Mouse (Mus musculus): ENCODE measurements around the gene Pank2. TPM values are rescaled to one million over a fixed set of nuclear protein-coding genes. Genes with fewer than 3 reads are reported as not detected.
"Not testable (repeated sequence)": the region's sequence is repeated elsewhere in the genome, so short reads cannot be mapped to it uniquely, and the experiment has no call there.

Pank2 gene
- polyA plus RNA-seq, 1 experiment = 19.7 TPM

GRCm38 (mm10) chr2:131307391-131307790 lies 45.1 kb downstream of the Pank2 start:
- TF ChIP-seq CTCF (IDR thresholded peaks at IDR 0.05; ENCODE audit: control insufficient read depth, insufficient read depth, insufficient replicate concordance, low read depth, low read length) (no peak), POLR2A (IDR thresholded peaks at IDR 0.05; ENCODE audit: control insufficient read depth, low read depth, low read length) (no peak)
- no peak overlapping the region for H3K27ac ChIP-seq (ENCODE audit: control insufficient read depth, insufficient read depth, low read depth, low read length)
- no peaks in the 10 kb centered on the region; the same call in 1 of the 2 replicates for H3K36me3 ChIP-seq (ENCODE audit: control insufficient read depth, insufficient read depth, low read length)

GRCm38 (mm10) chr2:131307822-131308221 lies 45.5 kb downstream of the Pank2 start:
- Histone ChIP-seq H3K36me3 (ENCODE audit: control insufficient read depth, insufficient read depth, low read length) (no peaks in the 10 kb centered on the region; the same call in 1 of the 2 replicates), H3K4me3 (ENCODE audit: control insufficient read depth, low read depth, low read length) (no peak overlapping the region), H3K4me1 (ENCODE audit: control insufficient read depth, insufficient read depth, low read length) (no peaks in the 10 kb centered on the region), H3K27me3 (ENCODE audit: control insufficient read depth, insufficient read depth, low read length) (no peaks in the 10 kb centered on the region), H3K27ac (ENCODE audit: control insufficient read depth, insufficient read depth, low read depth, low read length) (no peak overlapping the region)
- TF ChIP-seq CTCF (IDR thresholded peaks at IDR 0.05; ENCODE audit: control insufficient read depth, insufficient read depth, insufficient replicate concordance, low read depth, low read length) = no peak
- TF ChIP-seq POLR2A (IDR thresholded peaks at IDR 0.05; ENCODE audit: control insufficient read depth, low read depth, low read length) = no peak

More at GRCm38 (mm10) chr2:131307391-131307790, 45.1 kb downstream of the Pank2 start:
- no peaks in the 10 kb centered on the region for H3K27me3 ChIP-seq (ENCODE audit: control insufficient read depth, insufficient read depth, low read length)
- H3K4me3 ChIP-seq (ENCODE audit: control insufficient read depth, low read depth, low read length) = no peak overlapping the region
- H3K4me1 ChIP-seq (ENCODE audit: control insufficient read depth, insufficient read depth, low read length) = no peaks in the 10 kb centered on the region

- TF ChIP-seq CTCF (IDR thresholded peaks at IDR 0.05; ENCODE audit: control insufficient read depth, insufficient read depth, insufficient replicate concordance, low read depth, low read length) (no peak), POLR2A (IDR thresholded peaks at IDR 0.05; ENCODE audit: control insufficient read depth, low read depth, low read length) (no peak)
- Histone ChIP-seq H3K36me3 (ENCODE audit: control insufficient read depth, insufficient read depth, low read length) (no peaks in the 10 kb centered on the region; the same call in 1 of the 2 replicates), H3K4me1 (ENCODE audit: control insufficient read depth, insufficient read depth, low read length) (no peaks in the 10 kb centered on the region), H3K27ac (ENCODE audit: control insufficient read depth, insufficient read depth, low read depth, low read length) (no peak overlapping the region), H3K27me3 (ENCODE audit: control insufficient read depth, insufficient read depth, low read length) (no peaks in the 10 kb centered on the region), H3K4me3 (ENCODE audit: control insufficient read depth, low read depth, low read length) (no peak overlapping the region)
These were observed 47.0 kb downstream of the Pank2 start for GRCm38 (mm10) chr2:131309296-131309695.

GRCm38 (mm10) chr2:131316167-131316566 lies 53.9 kb downstream of the Pank2 start:
- no peaks in the 10 kb centered on the region for H3K4me1 ChIP-seq (ENCODE audit: control insufficient read depth, insufficient read depth, low read length)
- no peaks in the 10 kb centered on the region for H3K27me3 ChIP-seq (ENCODE audit: control insufficient read depth, insufficient read depth, low read length)
- H3K4me3 ChIP-seq (ENCODE audit: control insufficient read depth, low read depth, low read length) = no peak overlapping the region
- H3K36me3 ChIP-seq (ENCODE audit: control insufficient read depth, insufficient read depth, low read length) = no peaks in the 10 kb centered on the region
- no peak for TF ChIP-seq POLR2A (IDR thresholded peaks at IDR 0.05; ENCODE audit: control insufficient read depth, low read depth, low read length)
- no peak for TF ChIP-seq CTCF (IDR thresholded peaks at IDR 0.05; ENCODE audit: control insufficient read depth, insufficient read depth, insufficient replicate concordance, low read depth, low read length)
- no peak overlapping the region for H3K27ac ChIP-seq (ENCODE audit: control insufficient read depth, insufficient read depth, low read depth, low read length)

GRCm38 (mm10) chr2:131319401-131319800 lies 57.1 kb downstream of the Pank2 start:
- no peak overlapping the region for H3K27ac ChIP-seq (ENCODE audit: control insufficient read depth, insufficient read depth, low read depth, low read length)
- H3K4me3 ChIP-seq (ENCODE audit: control insufficient read depth, low read depth, low read length) = no peak overlapping the region
- H3K36me3 ChIP-seq (ENCODE audit: control insufficient read depth, insufficient read depth, low read length) = no peaks in the 10 kb centered on the region
- H3K27me3 ChIP-seq (ENCODE audit: control insufficient read depth, insufficient read depth, low read length) = no peaks in the 10 kb centered on the region
- no peak for TF ChIP-seq CTCF (IDR thresholded peaks at IDR 0.05; ENCODE audit: control insufficient read depth, insufficient read depth, insufficient replicate concordance, low read depth, low read length)
- H3K4me1 ChIP-seq (ENCODE audit: control insufficient read depth, insufficient read depth, low read length) = no peaks in the 10 kb centered on the region

- H3K27ac ChIP-seq (ENCODE audit: control insufficient read depth, insufficient read depth, low read depth, low read length); H3K4me1 ChIP-seq (ENCODE audit: control insufficient read depth, insufficient read depth, low read length); H3K27me3 ChIP-seq (ENCODE audit: control insufficient read depth, insufficient read depth, low read length); H3K36me3 ChIP-seq (ENCODE audit: control insufficient read depth, insufficient read depth, low read length); H3K4me3 ChIP-seq (ENCODE audit: control insufficient read depth, low read depth, low read length): not testable (repeated sequence)
These were observed 58.9 kb downstream of the Pank2 start for GRCm38 (mm10) chr2:131321192-131321591.

GRCm38 (mm10) chr2:131323675-131324074 lies 61.4 kb downstream of the Pank2 start:
- no peak for TF ChIP-seq POLR2A (IDR thresholded peaks at IDR 0.05; ENCODE audit: control insufficient read depth, low read depth, low read length)
- no peak for TF ChIP-seq CTCF (IDR thresholded peaks at IDR 0.05; ENCODE audit: control insufficient read depth, insufficient read depth, insufficient replicate concordance, low read depth, low read length)
- Histone ChIP-seq H3K4me3 (ENCODE audit: control insufficient read depth, low read depth, low read length) (no peak overlapping the region), H3K27ac (ENCODE audit: control insufficient read depth, insufficient read depth, low read depth, low read length) (no peak overlapping the region), H3K4me1 (ENCODE audit: control insufficient read depth, insufficient read depth, low read length) (no peaks in the 10 kb centered on the region), H3K36me3 (ENCODE audit: control insufficient read depth, insufficient read depth, low read length) (no peaks in the 10 kb centered on the region), H3K27me3 (ENCODE audit: control insufficient read depth, insufficient read depth, low read length) (no peaks in the 10 kb centered on the region)

- Histone ChIP-seq H3K4me1 (ENCODE audit: control insufficient read depth, insufficient read depth, low read length) (no peaks in the 10 kb centered on the region), H3K36me3 (ENCODE audit: control insufficient read depth, insufficient read depth, low read length) (no peaks in the 10 kb centered on the region), H3K4me3 (ENCODE audit: control insufficient read depth, low read depth, low read length) (no peak overlapping the region), H3K27me3 (ENCODE audit: control insufficient read depth, insufficient read depth, low read length) (no peaks in the 10 kb centered on the region), H3K27ac (ENCODE audit: control insufficient read depth, insufficient read depth, low read depth, low read length) (0 out of 2 replicates have a peak overlapping the region, but pooled peaks have one; percentile 4)
- no peak for TF ChIP-seq CTCF (IDR thresholded peaks at IDR 0.05; ENCODE audit: control insufficient read depth, insufficient read depth, insufficient replicate concordance, low read depth, low read length)
These were observed 63.7 kb downstream of the Pank2 start for GRCm38 (mm10) chr2:131326044-131326443.

Measured in testis, adult 2 months (tissue).